20 mouse cellular contexts compared by ENCODE assay signal in the genomic region with DNA sequence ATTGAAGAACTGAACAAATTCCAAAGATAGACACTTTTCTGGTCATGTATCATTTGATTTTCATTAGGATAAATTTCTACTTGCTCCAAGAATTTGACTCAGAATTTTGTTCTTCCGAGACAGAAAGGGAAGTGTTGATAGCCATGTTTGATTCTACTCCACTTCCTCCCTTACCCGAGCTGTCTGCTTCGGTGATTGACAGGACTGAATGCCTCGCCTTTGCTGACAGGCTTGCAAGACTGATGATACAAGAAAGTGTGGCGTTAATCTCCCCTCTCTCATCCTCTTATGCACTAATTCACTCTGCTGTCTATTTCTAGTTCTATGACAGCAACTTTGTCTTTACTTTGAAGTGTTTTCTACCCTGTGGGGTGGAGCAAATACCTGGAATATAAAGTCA.
"Had no signal": no experiment of that assay in that cellular context is flagged by ENCODE, and none has a peak within 500 bp of the region (broad histone marks: within the 10 kb centered on the region; RNA-seq: fewer than 3 reads in every experiment).

No protein-coding gene starts in this region.

- H3K4me1 ChIP-seq: liver, embryonic 13.5 days; liver, embryonic 15.5 days; lung, embryonic 15.5 days; megakaryocyte, embryonic 14.5 days; midbrain, embryonic 12.5 days; neural tube, embryonic 12.5 days; stomach, embryonic 15.5 days had no signal

- H3K9me3 ChIP-seq: liver, embryonic 13.5 days; liver, embryonic 15.5 days; lung, embryonic 15.5 days; megakaryocyte, embryonic 14.5 days; midbrain, embryonic 12.5 days; neural tube, embryonic 12.5 days; stomach, embryonic 15.5 days had no signal

- H3K9ac ChIP-seq: liver, embryonic 13.5 days; liver, embryonic 15.5 days; liver, postnatal 0 days; lung, embryonic 15.5 days; midbrain, embryonic 12.5 days; neural tube, embryonic 12.5 days; stomach, embryonic 15.5 days had no signal

- H3K4me2 ChIP-seq: liver, embryonic 13.5 days; liver, embryonic 15.5 days; lung, embryonic 15.5 days; midbrain, embryonic 12.5 days; neural tube, embryonic 12.5 days; stomach, embryonic 15.5 days had no signal

- ATAC-seq: liver, postnatal 0 days; lung, postnatal 0 days had no signal

- H3K4me3 ChIP-seq: liver, embryonic 13.5 days; liver, embryonic 15.5 days; lung, embryonic 15.5 days; megakaryocyte, embryonic 14.5 days; midbrain, embryonic 12.5 days; neural tube, embryonic 12.5 days; stomach, embryonic 15.5 days had no signal

- H3K27ac ChIP-seq: liver, embryonic 13.5 days; liver, embryonic 15.5 days; lung, embryonic 15.5 days; macrophage; midbrain, embryonic 12.5 days; neural tube, embryonic 12.5 days; stomach, embryonic 15.5 days; stomach, postnatal 0 days had no signal

- H3K27me3 ChIP-seq: liver, embryonic 13.5 days; liver, embryonic 15.5 days; lung, embryonic 15.5 days; megakaryocyte, embryonic 14.5 days; midbrain, embryonic 12.5 days; neural tube, embryonic 12.5 days; stomach, embryonic 15.5 days had no signal

- DNase-seq: liver, embryonic 13.5 days; liver, postnatal 0 days; lung, adult 2 months; lung, postnatal 14 days; lung, postnatal 36 days; midbrain, embryonic 14.5 days; right cerebral cortex, postnatal 25 days; right cerebral cortex, postnatal 4 days; thymus, adult 2 months; thymus, postnatal 25 days; thymus, postnatal 4 days had no signal

- H3K36me3 ChIP-seq: liver, embryonic 13.5 days; liver, embryonic 15.5 days; lung, embryonic 15.5 days; midbrain, embryonic 12.5 days; neural tube, embryonic 12.5 days; stomach, embryonic 15.5 days had no signal
